Mouse (Mus musculus): ENCODE data around the gene Schip1.

The Schip1 gene

GRCm38 (mm10) chr3:68586646-68587064 lies 522.1 kb downstream of the Schip1 start:
- no peak for DNase-seq (ENCODE audit: low spot score)

- no peak for DNase-seq (ENCODE audit: low spot score)
Observed at GRCm38 (mm10) chr3:68587567-68588245, 523.1 kb downstream of the Schip1 start.

GRCm38 (mm10) chr3:68589220-68589840 lies 524.7 kb downstream of the Schip1 start:
- DNase-seq (ENCODE audit: low spot score): no peak

GRCm38 (mm10) chr3:68590436-68590835 lies 525.8 kb downstream of the Schip1 start:
- DNase-seq (ENCODE audit: low spot score): no peak

- no peak for DNase-seq (ENCODE audit: low spot score)
Observed at GRCm38 (mm10) chr3:68592575-68592974, 528.0 kb downstream of the Schip1 start.

- no peak for DNase-seq (ENCODE audit: low spot score)
Observed at GRCm38 (mm10) chr3:68593073-68593867, 528.7 kb downstream of the Schip1 start.

- no peak for DNase-seq (ENCODE audit: low spot score)
Observed at GRCm38 (mm10) chr3:68595316-68595925, 530.8 kb downstream of the Schip1 start.

GRCm38 (mm10) chr3:68596938-68597337 lies 532.3 kb downstream of the Schip1 start:
- DNase-seq (ENCODE audit: low spot score): no peak

- no peak for DNase-seq (ENCODE audit: low spot score)
Observed at GRCm38 (mm10) chr3:68602891-68603290, 538.3 kb downstream of the Schip1 start.

GRCm38 (mm10) chr3:68604467-68604866 lies 539.9 kb downstream of the Schip1 start:
- no peak for DNase-seq (ENCODE audit: low spot score)

- DNase-seq (ENCODE audit: low spot score): no peak
Observed at GRCm38 (mm10) chr3:68604962-68605361, 540.4 kb downstream of the Schip1 start.

- no peak for DNase-seq (ENCODE audit: low spot score)
Observed at GRCm38 (mm10) chr3:68605942-68606603, 541.5 kb downstream of the Schip1 start.

- no peak for DNase-seq (ENCODE audit: low spot score)
Observed at GRCm38 (mm10) chr3:68606730-68607129, 542.1 kb downstream of the Schip1 start.

- no peak for DNase-seq (ENCODE audit: low spot score)
Observed at GRCm38 (mm10) chr3:68607336-68607735, 542.7 kb downstream of the Schip1 start.

- no peak for DNase-seq (ENCODE audit: low spot score)
Observed at GRCm38 (mm10) chr3:68608848-68609497, 544.4 kb downstream of the Schip1 start.

- no peak for DNase-seq (ENCODE audit: low spot score)
Observed at GRCm38 (mm10) chr3:68610011-68610410, 545.4 kb downstream of the Schip1 start.

GRCm38 (mm10) chr3:68610598-68611261 lies 546.1 kb downstream of the Schip1 start:
- no peak for DNase-seq (ENCODE audit: low spot score)

- DNase-seq (ENCODE audit: low spot score): peak; percentile 82
Observed at GRCm38 (mm10) chr3:68615042-68615810, 550.6 kb downstream of the Schip1 start.

GRCm38 (mm10) chr3:68616363-68616762 lies 551.8 kb downstream of the Schip1 start:
- DNase-seq (ENCODE audit: low spot score): no peak

GRCm38 (mm10) chr3:68617708-68618107 lies 553.1 kb downstream of the Schip1 start:
- no peak for DNase-seq (ENCODE audit: low spot score)

Data from retina, embryonic 14.5 days (tissue).